Mouse (Mus musculus) C2C12 (cell line): ENCODE results near the gene Znrf3. TPM values are rescaled to one million over a fixed set of nuclear protein-coding genes. Genes with fewer than 3 reads are reported as not detected.
A peak's percentile ranks its signal among the peaks of the same experiment; 100 is the strongest.
"Not testable (repeated sequence)": the region's sequence is repeated elsewhere in the genome, so short reads cannot be mapped to it uniquely, and the experiment has no call there.

ENCODE experiments used
- H3K27me3 ChIP-seq: one replicate; pipeline ENCODE4 v1.6.1; 2011; ENCODE audit not compliant: control insufficient read depth, insufficient read depth, insufficient read length
- H3K36me3 ChIP-seq: one replicate; pipeline ENCODE4 v1.6.1; 2011; ENCODE audit not compliant: control insufficient read depth, insufficient read depth
- H3K4me3 ChIP-seq: one replicate; pipeline ENCODE4 v1.5.1; 2011; ENCODE audit warnings: mild to moderate bottlenecking, control low read depth; ENCODE audit not compliant: poor library complexity, insufficient read depth, severe bottlenecking
- H3K79me2 ChIP-seq: one replicate; pipeline ENCODE4 v1.6.1; 2011; ENCODE audit not compliant: control insufficient read depth, insufficient read depth
- H3K79me3 ChIP-seq: one replicate; pipeline ENCODE4 v1.6.1; 2011; ENCODE audit warnings: low read depth, control low read depth
- H3ac ChIP-seq: one replicate; pipeline ENCODE3; 2011; ENCODE audit warnings: low read depth; ENCODE audit not compliant: control insufficient read depth, insufficient read length
- CEBPB ChIP-seq: IDR thresholded peaks from one replicate; pipeline ENCODE4 v1.6.1; 2011; ENCODE audit warnings: low read depth, mild to moderate bottlenecking, control low read depth, moderate library complexity
- CTCF ChIP-seq: IDR thresholded peaks from one replicate; pipeline ENCODE4 v1.5.1; 2011; ENCODE audit not compliant: control insufficient read depth, insufficient read depth, insufficient read length
- FOSL1 ChIP-seq: IDR thresholded peaks from one replicate; pipeline ENCODE4 v1.8.0; 2011; ENCODE audit warnings: mild to moderate bottlenecking, low read length; ENCODE audit not compliant: poor library complexity, insufficient read depth, severe bottlenecking
- MAX ChIP-seq: IDR thresholded peaks from one replicate; pipeline ENCODE4 v1.6.1; 2011; ENCODE audit warnings: mild to moderate bottlenecking, control low read depth
- MYOD1 ChIP-seq: IDR thresholded peaks from one replicate; pipeline ENCODE4 v1.6.1; 2011; ENCODE audit warnings: low read depth; ENCODE audit not compliant: control insufficient read depth, insufficient read length
- MYOG ChIP-seq: IDR thresholded peaks from one replicate; pipeline ENCODE4 v1.6.1; 2011; ENCODE audit not compliant: control insufficient read depth, insufficient read length; ENCODE audit errors: extremely low read depth
- USF1 ChIP-seq: IDR thresholded peaks from one replicate; pipeline ENCODE4 v1.6.1; 2011; ENCODE audit warnings: low read depth, mild to moderate bottlenecking, control low read depth, moderate library complexity
- polyA plus RNA-seq: library from polyadenylated mRNA; unstranded; fragments of >200 nt; fragmentation: generic; extraction: Trizol; gene quantifications from one replicate; pipeline ENCODE4 v1.2.1, GENCODE M21; 2012; ENCODE audit warnings: missing spikeins

Gene Znrf3
- polyA plus RNA-seq, 1 experiment: 4.0 TPM

- TF ChIP-seq USF1 (no peak), MYOD1 (no peak), MAX (no peak), MYOG (no peak), CEBPB (no peak), CTCF (no peak), FOSL1 (no peak)
- Histone ChIP-seq H3ac (no peak overlapping the region), H3K36me3 (no peaks in the 10 kb centered on the region), H3K4me3 (no peak overlapping the region), H3K27me3 (no peaks in the 10 kb centered on the region), H3K79me2 (no peaks in the 10 kb centered on the region), H3K79me3 (no peaks in the 10 kb centered on the region)
Measured at GRCm38 (mm10) chr11:5482581-5482980, 37.9 kb upstream of the Znrf3 start.

- Histone ChIP-seq H3K4me3 (no peak overlapping the region), H3K79me2 (no peaks in the 10 kb centered on the region), H3K36me3 (no peaks in the 10 kb centered on the region), H3ac (no peak overlapping the region), H3K27me3 (no peaks in the 10 kb centered on the region), H3K79me3 (no peaks in the 10 kb centered on the region)
- TF ChIP-seq CEBPB (no peak), USF1 (no peak), FOSL1 (no peak), CTCF (no peak), MYOD1 (no peak), MYOG (no peak), MAX (no peak)
Measured at GRCm38 (mm10) chr11:5478831-5479230, 34.2 kb upstream of the Znrf3 start.

- Histone ChIP-seq H3K36me3 (no peaks in the 10 kb centered on the region), H3K79me3 (no peaks in the 10 kb centered on the region), H3K79me2 (no peaks in the 10 kb centered on the region), H3ac (no peak overlapping the region), H3K4me3 (no peak overlapping the region), H3K27me3 (no peaks in the 10 kb centered on the region)
- TF ChIP-seq CTCF (no peak), USF1 (no peak), CEBPB (no peak), MAX (no peak), MYOD1 (no peak), FOSL1 (no peak), MYOG (no peak)
Measured at GRCm38 (mm10) chr11:5478193-5478592, 33.5 kb upstream of the Znrf3 start.

- no peak overlapping the region for H3ac ChIP-seq
- no peaks in the 10 kb centered on the region for H3K36me3 ChIP-seq
- H3K4me3 ChIP-seq: no peak overlapping the region
- TF ChIP-seq MYOD1: no peak
- H3K79me3 ChIP-seq: no peaks in the 10 kb centered on the region
- no peaks in the 10 kb centered on the region for H3K27me3 ChIP-seq
- no peaks in the 10 kb centered on the region for H3K79me2 ChIP-seq
Measured at GRCm38 (mm10) chr11:5476806-5477205, 32.2 kb upstream of the Znrf3 start.

GRCm38 (mm10) chr11:5475556-5476118 lies 31.0 kb upstream of the Znrf3 start:
- H3K4me3 ChIP-seq, H3K79me3 ChIP-seq, H3K27me3 ChIP-seq, H3ac ChIP-seq, H3K36me3 ChIP-seq, H3K79me2 ChIP-seq: not testable (repeated sequence)

GRCm38 (mm10) chr11:5474130-5474529 lies 29.5 kb upstream of the Znrf3 start:
- no peaks in the 10 kb centered on the region for H3K27me3 ChIP-seq
- TF ChIP-seq USF1: no peak
- no peak for TF ChIP-seq FOSL1
- TF ChIP-seq CTCF: peak; percentile 61
- TF ChIP-seq MYOG: no peak
- no peaks in the 10 kb centered on the region for H3K36me3 ChIP-seq
- H3K79me2 ChIP-seq: no peaks in the 10 kb centered on the region
- no peak overlapping the region for H3K4me3 ChIP-seq
- no peak overlapping the region for H3ac ChIP-seq
- no peaks in the 10 kb centered on the region for H3K79me3 ChIP-seq

GRCm38 (mm10) chr11:5470055-5470454 lies 25.4 kb upstream of the Znrf3 start:
- Histone ChIP-seq H3ac (no peak overlapping the region), H3K79me2 (no peaks in the 10 kb centered on the region), H3K4me3 (no peak overlapping the region), H3K27me3 (no peaks in the 10 kb centered on the region), H3K79me3 (no peaks in the 10 kb centered on the region), H3K36me3 (no peaks in the 10 kb centered on the region)
- no peak for TF ChIP-seq MYOG
- no peak for TF ChIP-seq CEBPB
- TF ChIP-seq MYOD1: no peak
- TF ChIP-seq MAX: no peak
